Mouse (Mus musculus): ENCODE results near the gene Prnp.

GRCm38 (mm10) chr2:131863472-131863871 is 46.3 kb upstream of the Prnp start:
- TF ChIP-seq CTCF (IDR thresholded peaks at IDR 0.05; ENCODE audit: low read depth): no peak
- TF ChIP-seq EP300 (IDR thresholded peaks at IDR 0.05; ENCODE audit: low read depth): no peak
